Mouse (Mus musculus): Measurements from ENCODE around the gene Clec12a. TPM values are rescaled to one million over a fixed set of nuclear protein-coding genes. Genes with fewer than 3 reads are reported as not detected.

Clec12a gene
- polyA plus RNA-seq, 1 experiment, result not detected

- no peak for TF ChIP-seq MAX (IDR thresholded peaks at IDR 0.05; ENCODE audit: low read depth)
- no peak for TF ChIP-seq USF1 (IDR thresholded peaks at IDR 0.05; ENCODE audit: low read depth)
- TF ChIP-seq E2F4 (IDR thresholded peaks at IDR 0.05; ENCODE audit: insufficient read depth), result no peak
- no peak for TF ChIP-seq POLR2AphosphoS2 (IDR thresholded peaks at IDR 0.05; ENCODE audit: insufficient read length, low read depth)
- no peak for TF ChIP-seq TCF12 (IDR thresholded peaks at IDR 0.05; ENCODE audit: insufficient read depth, poor library complexity, severe bottlenecking)
- no peak for TF ChIP-seq REST (IDR thresholded peaks at IDR 0.05; ENCODE audit: insufficient read depth, insufficient read length)
- no peak for TF ChIP-seq MYOD1 (IDR thresholded peaks at IDR 0.05; ENCODE audit: control insufficient read depth in 1 of 3, insufficient read length in 2 of 3, low read depth in 2 of 3)
- no peak for TF ChIP-seq SRF (IDR thresholded peaks at IDR 0.05; ENCODE audit: control insufficient read depth, insufficient read length, low read depth)
- no peak for TF ChIP-seq MYOG (IDR thresholded peaks at IDR 0.05; ENCODE audit: control insufficient read depth in 1 of 3, insufficient read depth in 1 of 3, insufficient read length in 2 of 3, low read depth in 2 of 3)
- TF ChIP-seq TCF3 (IDR thresholded peaks at IDR 0.05; ENCODE audit: insufficient read length, low read depth), result no peak
- TF ChIP-seq CEBPB (IDR thresholded peaks at IDR 0.05; ENCODE audit: insufficient read depth, poor library complexity, severe bottlenecking), result no peak
- no peak for TF ChIP-seq POLR2A (IDR thresholded peaks at IDR 0.05; ENCODE audit: insufficient read length, low read depth)
- no peaks in the 10 kb centered on the region for H3K27me3 ChIP-seq (ENCODE audit: control insufficient read depth, insufficient read depth, insufficient read length)
- H3K4me3 ChIP-seq, result no peak overlapping the region
- no peak overlapping the region for H3K4me2 ChIP-seq (ENCODE audit: low read depth)
- no peaks in the 10 kb centered on the region for H3K79me2 ChIP-seq (ENCODE audit: control insufficient read depth, insufficient read depth)
- no peaks in the 10 kb centered on the region for H3K36me3 ChIP-seq (ENCODE audit: control insufficient read depth, insufficient read depth)
- no peak overlapping the region for H3ac ChIP-seq (ENCODE audit: control insufficient read depth, insufficient read length)
These were observed 8.6 kb downstream of the Clec12a start for GRCm38 (mm10) chr6:129351091-129351490.

DNA sequence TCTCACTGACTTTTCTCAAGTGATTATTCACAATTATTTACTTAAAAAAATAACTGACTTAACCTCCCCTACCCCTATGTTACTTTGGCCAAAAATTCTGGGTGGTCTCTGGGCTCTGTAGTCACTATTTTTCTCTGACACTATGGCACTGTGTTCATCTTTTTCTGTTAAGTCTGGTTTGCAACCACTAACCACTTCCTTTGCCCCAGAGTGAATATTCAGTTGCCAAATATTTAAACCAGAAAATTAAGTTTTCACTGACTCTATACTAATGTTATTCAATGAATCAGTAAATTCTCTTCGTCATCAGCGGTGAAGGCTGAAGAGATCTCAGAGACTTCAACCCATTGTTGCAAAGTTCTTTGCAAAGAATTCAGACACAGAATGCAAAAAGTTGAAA, 13.3 kb downstream of the Clec12a start:
- H3K4me3 ChIP-seq, result no peak overlapping the region
- H3K4me2 ChIP-seq (ENCODE audit: low read depth), result no peak overlapping the region
- TF ChIP-seq USF1 (IDR thresholded peaks at IDR 0.05; ENCODE audit: low read depth) (no peak), MYOD1 (IDR thresholded peaks at IDR 0.05; ENCODE audit: control insufficient read depth in 1 of 3, insufficient read length in 2 of 3, low read depth in 2 of 3) (no peak), POLR2AphosphoS2 (IDR thresholded peaks at IDR 0.05; ENCODE audit: insufficient read length, low read depth) (no peak), MYOG (IDR thresholded peaks at IDR 0.05; ENCODE audit: control insufficient read depth in 1 of 3, insufficient read depth in 1 of 3, insufficient read length in 2 of 3, low read depth in 2 of 3) (no peak), TCF12 (IDR thresholded peaks at IDR 0.05; ENCODE audit: insufficient read depth, poor library complexity, severe bottlenecking) (no peak), REST (IDR thresholded peaks at IDR 0.05; ENCODE audit: insufficient read depth, insufficient read length) (no peak)
- no peak overlapping the region for H3ac ChIP-seq (ENCODE audit: control insufficient read depth, insufficient read length)
- no peaks in the 10 kb centered on the region for H3K36me3 ChIP-seq (ENCODE audit: control insufficient read depth, insufficient read depth)
- H3K79me2 ChIP-seq (ENCODE audit: control insufficient read depth, insufficient read depth), result no peaks in the 10 kb centered on the region
- H3K27me3 ChIP-seq (ENCODE audit: control insufficient read depth, insufficient read depth, insufficient read length), result no peaks in the 10 kb centered on the region

DNA sequence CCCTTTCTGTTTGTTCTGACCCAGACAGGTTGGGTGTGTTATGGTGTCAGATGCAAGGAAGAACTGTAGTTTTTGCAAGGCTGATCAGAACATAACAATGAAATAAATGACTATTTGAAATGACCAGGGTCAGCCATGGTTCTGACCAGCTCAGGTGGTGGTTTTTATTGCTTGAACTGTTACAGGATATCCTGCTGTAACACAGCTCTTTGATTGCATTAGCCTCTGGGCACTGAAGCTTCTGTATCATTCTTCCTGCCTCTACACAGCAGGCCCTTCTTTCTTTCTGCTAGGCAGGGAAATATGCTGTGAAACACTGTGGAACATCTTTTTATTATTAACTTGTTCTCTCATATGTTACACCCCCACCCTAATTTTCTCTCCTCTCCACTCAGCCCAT, 13.9 kb downstream of the Clec12a start:
- H3K36me3 ChIP-seq (ENCODE audit: control insufficient read depth, insufficient read depth), result no peaks in the 10 kb centered on the region
- no peaks in the 10 kb centered on the region for H3K79me2 ChIP-seq (ENCODE audit: control insufficient read depth, insufficient read depth)
- no peak overlapping the region for H3K4me3 ChIP-seq
- no peak overlapping the region for H3K4me2 ChIP-seq (ENCODE audit: low read depth)
- no peak overlapping the region for H3ac ChIP-seq (ENCODE audit: control insufficient read depth, insufficient read length)
- no peaks in the 10 kb centered on the region for H3K27me3 ChIP-seq (ENCODE audit: control insufficient read depth, insufficient read depth, insufficient read length)
- no peak for TF ChIP-seq TCF3 (IDR thresholded peaks at IDR 0.05; ENCODE audit: insufficient read length, low read depth)
- TF ChIP-seq MAX (IDR thresholded peaks at IDR 0.05; ENCODE audit: low read depth), result no peak
- TF ChIP-seq CEBPB (IDR thresholded peaks at IDR 0.05; ENCODE audit: insufficient read depth, poor library complexity, severe bottlenecking), result no peak
- no peak for TF ChIP-seq USF1 (IDR thresholded peaks at IDR 0.05; ENCODE audit: low read depth)
- TF ChIP-seq MYOD1 (IDR thresholded peaks at IDR 0.05; ENCODE audit: control insufficient read depth in 1 of 3, insufficient read length in 2 of 3, low read depth in 2 of 3), result no peak
- no peak for TF ChIP-seq TCF12 (IDR thresholded peaks at IDR 0.05; ENCODE audit: insufficient read depth, poor library complexity, severe bottlenecking)
- no peak for TF ChIP-seq POLR2A (IDR thresholded peaks at IDR 0.05; ENCODE audit: insufficient read length, low read depth)
- no peak for TF ChIP-seq POLR2AphosphoS2 (IDR thresholded peaks at IDR 0.05; ENCODE audit: insufficient read length, low read depth)
- TF ChIP-seq E2F4 (IDR thresholded peaks at IDR 0.05; ENCODE audit: insufficient read depth), result no peak
- no peak for TF ChIP-seq SRF (IDR thresholded peaks at IDR 0.05; ENCODE audit: control insufficient read depth, insufficient read length, low read depth)
- no peak for TF ChIP-seq MYOG (IDR thresholded peaks at IDR 0.05; ENCODE audit: control insufficient read depth in 1 of 3, insufficient read depth in 1 of 3, insufficient read length in 2 of 3, low read depth in 2 of 3)

DNA sequence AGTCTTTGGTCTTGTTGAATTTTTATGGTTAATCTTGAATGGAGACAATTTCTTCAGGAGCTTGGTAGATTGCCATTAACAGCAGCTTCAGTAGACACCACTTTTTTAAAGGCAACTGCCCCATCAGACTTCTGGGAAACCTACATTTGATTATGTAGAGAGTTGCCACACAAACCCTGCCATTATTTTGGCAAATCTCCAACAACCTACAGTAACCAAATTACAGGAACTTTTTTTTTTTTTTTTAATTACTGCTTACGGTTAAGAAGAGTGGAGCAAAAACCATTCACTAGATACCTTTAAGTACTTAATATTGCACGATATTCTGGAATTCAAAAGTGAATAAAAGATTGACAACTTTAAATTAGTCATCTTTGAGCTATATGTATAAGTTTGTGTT, 17.0 kb downstream of the Clec12a start:
- H3K4me3 ChIP-seq, result no peak overlapping the region
- H3K36me3 ChIP-seq (ENCODE audit: control insufficient read depth, insufficient read depth), result no peaks in the 10 kb centered on the region
- no peaks in the 10 kb centered on the region for H3K79me2 ChIP-seq (ENCODE audit: control insufficient read depth, insufficient read depth)
- no peak overlapping the region for H3K4me2 ChIP-seq (ENCODE audit: low read depth)
- no peaks in the 10 kb centered on the region for H3K27me3 ChIP-seq (ENCODE audit: control insufficient read depth, insufficient read depth, insufficient read length)
- H3ac ChIP-seq (ENCODE audit: control insufficient read depth, insufficient read length), result no peak overlapping the region
- no peak for TF ChIP-seq CEBPB (IDR thresholded peaks at IDR 0.05; ENCODE audit: insufficient read depth, poor library complexity, severe bottlenecking)
- TF ChIP-seq REST (IDR thresholded peaks at IDR 0.05; ENCODE audit: insufficient read depth, insufficient read length), result no peak

DNA sequence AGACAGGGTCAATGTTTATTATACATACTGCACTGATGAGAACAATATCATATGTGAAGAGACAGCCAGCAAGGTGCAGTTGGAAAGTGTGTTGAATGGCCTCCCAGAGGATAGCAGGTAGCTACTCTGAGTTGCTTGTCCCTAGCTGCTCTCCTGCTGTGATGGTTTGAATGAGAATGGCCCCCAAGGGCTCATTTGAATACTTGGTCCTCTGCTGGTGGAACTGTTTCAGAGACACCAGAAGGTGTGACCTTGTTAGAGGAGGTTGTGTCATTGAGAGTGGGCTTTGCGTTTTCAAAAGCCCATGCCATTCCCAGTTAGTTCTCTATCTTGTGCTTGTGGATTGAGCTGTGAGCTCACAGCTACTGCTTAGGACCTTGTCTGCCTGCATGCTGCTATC, 21.5 kb downstream of the Clec12a start:
- Histone ChIP-seq H3K4me3 (no peak overlapping the region), H3ac (ENCODE audit: control insufficient read depth, insufficient read length) (no peak overlapping the region), H3K27me3 (ENCODE audit: control insufficient read depth, insufficient read depth, insufficient read length) (no peaks in the 10 kb centered on the region), H3K36me3 (ENCODE audit: control insufficient read depth, insufficient read depth) (no peaks in the 10 kb centered on the region), H3K79me2 (ENCODE audit: control insufficient read depth, insufficient read depth) (no peaks in the 10 kb centered on the region), H3K4me2 (ENCODE audit: low read depth) (no peak overlapping the region)
- TF ChIP-seq SRF (IDR thresholded peaks at IDR 0.05; ENCODE audit: control insufficient read depth, insufficient read length, low read depth) (no peak), POLR2A (IDR thresholded peaks at IDR 0.05; ENCODE audit: insufficient read length, low read depth) (no peak), TCF3 (IDR thresholded peaks at IDR 0.05; ENCODE audit: insufficient read length, low read depth) (no peak), CEBPB (IDR thresholded peaks at IDR 0.05; ENCODE audit: insufficient read depth, poor library complexity, severe bottlenecking) (no peak), MAX (IDR thresholded peaks at IDR 0.05; ENCODE audit: low read depth) (no peak), MYOG (IDR thresholded peaks at IDR 0.05; ENCODE audit: control insufficient read depth in 1 of 3, insufficient read depth in 1 of 3, insufficient read length in 2 of 3, low read depth in 2 of 3) (no peak), REST (IDR thresholded peaks at IDR 0.05; ENCODE audit: insufficient read depth, insufficient read length) (no peak), E2F4 (IDR thresholded peaks at IDR 0.05; ENCODE audit: insufficient read depth) (no peak), POLR2AphosphoS2 (IDR thresholded peaks at IDR 0.05; ENCODE audit: insufficient read length, low read depth) (no peak), TCF12 (IDR thresholded peaks at IDR 0.05; ENCODE audit: insufficient read depth, poor library complexity, severe bottlenecking) (no peak), USF1 (IDR thresholded peaks at IDR 0.05; ENCODE audit: low read depth) (no peak)

All from myocyte (in vitro differentiated cells).